Mouse (Mus musculus) C2C12 (cell line): Measurements from ENCODE around the gene Dscaml1. TPM values are rescaled to one million over a fixed set of nuclear protein-coding genes. Genes with fewer than 3 reads are reported as not detected.

Experiments
- H3K27me3 ChIP-seq: one replicate; pipeline ENCODE4 v1.6.1; 2011; ENCODE audit not compliant: control insufficient read depth, insufficient read depth, insufficient read length
- H3K36me3 ChIP-seq: one replicate; pipeline ENCODE4 v1.6.1; 2011; ENCODE audit not compliant: control insufficient read depth, insufficient read depth
- H3K4me3 ChIP-seq: one replicate; pipeline ENCODE4 v1.5.1; 2011; ENCODE audit warnings: mild to moderate bottlenecking, control low read depth; ENCODE audit not compliant: poor library complexity, insufficient read depth, severe bottlenecking
- H3K79me2 ChIP-seq: one replicate; pipeline ENCODE4 v1.6.1; 2011; ENCODE audit not compliant: control insufficient read depth, insufficient read depth
- H3K79me3 ChIP-seq: one replicate; pipeline ENCODE4 v1.6.1; 2011; ENCODE audit warnings: low read depth, control low read depth
- H3ac ChIP-seq: one replicate; pipeline ENCODE3; 2011; ENCODE audit warnings: low read depth; ENCODE audit not compliant: control insufficient read depth, insufficient read length
- CEBPB ChIP-seq: IDR thresholded peaks from one replicate; pipeline ENCODE4 v1.6.1; 2011; ENCODE audit warnings: low read depth, mild to moderate bottlenecking, control low read depth, moderate library complexity
- CTCF ChIP-seq: IDR thresholded peaks from one replicate; pipeline ENCODE4 v1.5.1; 2011; ENCODE audit not compliant: control insufficient read depth, insufficient read depth, insufficient read length
- FOSL1 ChIP-seq: IDR thresholded peaks from one replicate; pipeline ENCODE4 v1.8.0; 2011; ENCODE audit warnings: mild to moderate bottlenecking, low read length; ENCODE audit not compliant: poor library complexity, insufficient read depth, severe bottlenecking
- MAX ChIP-seq: IDR thresholded peaks from one replicate; pipeline ENCODE4 v1.6.1; 2011; ENCODE audit warnings: mild to moderate bottlenecking, control low read depth
- MYOD1 ChIP-seq: IDR thresholded peaks from one replicate; pipeline ENCODE4 v1.6.1; 2011; ENCODE audit warnings: low read depth; ENCODE audit not compliant: control insufficient read depth, insufficient read length
- MYOG ChIP-seq: IDR thresholded peaks from one replicate; pipeline ENCODE4 v1.6.1; 2011; ENCODE audit not compliant: control insufficient read depth, insufficient read length; ENCODE audit errors: extremely low read depth
- USF1 ChIP-seq: IDR thresholded peaks from one replicate; pipeline ENCODE4 v1.6.1; 2011; ENCODE audit warnings: low read depth, mild to moderate bottlenecking, control low read depth, moderate library complexity
- polyA plus RNA-seq: library from polyadenylated mRNA; unstranded; fragments of >200 nt; fragmentation: generic; extraction: Trizol; gene quantifications from one replicate; pipeline ENCODE4 v1.2.1, GENCODE M21; 2012; ENCODE audit warnings: missing spikeins

Dscaml1 gene
- polyA plus RNA-seq, 1 experiment = not detected

- Histone ChIP-seq H3K79me2 (no peaks in the 10 kb centered on the region), H3K79me3 (no peaks in the 10 kb centered on the region), H3K27me3 (peaks cover 9% of the 10 kb centered on the region), H3K36me3 (no peaks in the 10 kb centered on the region), H3K4me3 (no peak overlapping the region), H3ac (no peak overlapping the region)
- no peak for TF ChIP-seq MYOD1
- no peak for TF ChIP-seq FOSL1
- no peak for TF ChIP-seq CEBPB
- no peak for TF ChIP-seq USF1
- no peak for TF ChIP-seq CTCF
- no peak for TF ChIP-seq MYOG
- TF ChIP-seq MAX = no peak
Observed at GRCm38 (mm10) chr9:45572787-45573492, 146.5 kb downstream of the Dscaml1 start.

GRCm38 (mm10) chr9:45573493-45573815 lies 147.0 kb downstream of the Dscaml1 start:
- no peak overlapping the region for H3K4me3 ChIP-seq
- TF ChIP-seq FOSL1 (no peak), MYOD1 (no peak), CEBPB (no peak), USF1 (no peak), MYOG (no peak), CTCF (no peak), MAX (no peak)
- H3K79me2 ChIP-seq = no peaks in the 10 kb centered on the region
- H3ac ChIP-seq = no peak overlapping the region
- peaks cover 9% of the 10 kb centered on the region for H3K27me3 ChIP-seq
- H3K36me3 ChIP-seq = no peaks in the 10 kb centered on the region
- H3K79me3 ChIP-seq = no peaks in the 10 kb centered on the region

- Histone ChIP-seq H3K79me3 (no peaks in the 10 kb centered on the region), H3ac (no peak overlapping the region), H3K27me3 (peaks cover 14% of the 10 kb centered on the region), H3K79me2 (no peaks in the 10 kb centered on the region), H3K4me3 (no peak overlapping the region), H3K36me3 (no peaks in the 10 kb centered on the region)
- TF ChIP-seq MYOD1 = no peak
Observed at GRCm38 (mm10) chr9:45574021-45574420, 147.6 kb downstream of the Dscaml1 start.

GRCm38 (mm10) chr9:45580069-45580795 lies 153.8 kb downstream of the Dscaml1 start:
- TF ChIP-seq FOSL1 = no peak
- TF ChIP-seq CEBPB = no peak
- no peak for TF ChIP-seq MAX
- no peak for TF ChIP-seq USF1
- no peak for TF ChIP-seq MYOD1
- TF ChIP-seq CTCF = no peak
- TF ChIP-seq MYOG = no peak
- Histone ChIP-seq H3K36me3 (no peaks in the 10 kb centered on the region), H3K79me2 (no peaks in the 10 kb centered on the region), H3K79me3 (no peaks in the 10 kb centered on the region), H3K27me3 (peaks cover 24% of the 10 kb centered on the region), H3K4me3 (no peak overlapping the region), H3ac (no peak overlapping the region)

GRCm38 (mm10) chr9:45586475-45586874 lies 160.0 kb downstream of the Dscaml1 start:
- Histone ChIP-seq H3ac (no peak overlapping the region), H3K27me3 (peaks cover 18% of the 10 kb centered on the region)
- TF ChIP-seq MYOD1 = no peak

GRCm38 (mm10) chr9:45587704-45588103 lies 161.3 kb downstream of the Dscaml1 start:
- Histone ChIP-seq H3K79me2 (no peaks in the 10 kb centered on the region), H3ac (no peak overlapping the region), H3K4me3 (no peak overlapping the region), H3K27me3 (peaks cover 24% of the 10 kb centered on the region), H3K36me3 (no peaks in the 10 kb centered on the region), H3K79me3 (no peaks in the 10 kb centered on the region)
- no peak for TF ChIP-seq MYOD1
- no peak for TF ChIP-seq USF1
- no peak for TF ChIP-seq MAX
- TF ChIP-seq MYOG = no peak
- no peak for TF ChIP-seq FOSL1
- TF ChIP-seq CTCF = no peak
- no peak for TF ChIP-seq CEBPB

More at GRCm38 (mm10) chr9:45586475-45586874, 160.0 kb downstream of the Dscaml1 start:
- Histone ChIP-seq H3K79me3 (no peaks in the 10 kb centered on the region), H3K79me2 (no peaks in the 10 kb centered on the region), H3K4me3 (no peak overlapping the region), H3K36me3 (no peaks in the 10 kb centered on the region)
